In genomic region chr17:75436095-75436494, GRCm38 (mm10) we compare ENCODE assay signal across 11 mouse cellular contexts. TPM values are rescaled to one million over a fixed set of nuclear protein-coding genes. Genes with fewer than 3 reads are reported as not detected.
A peak's percentile ranks its signal among the peaks of the same experiment; 100 is the strongest.
DNase-seq lines count a peak whose midpoint lies in the region; ATAC-seq and TF ChIP-seq lines count a peak whose summit lies in the region.
"Had no signal": no experiment of that assay in that cellular context is flagged by ENCODE, and none has a peak within 500 bp of the region (broad histone marks: within the 10 kb centered on the region; RNA-seq: fewer than 3 reads in every experiment).

No protein-coding gene starts in this region.

- H3K27me3 ChIP-seq in hindbrain, embryonic 16.5 days (replicated peaks; ENCODE audit: control insufficient read depth, insufficient read depth, low read length), result no peaks in the 10 kb centered on the region
- H3K27me3 ChIP-seq in hindbrain, embryonic 10.5 days (ENCODE audit: insufficient read depth, poor library complexity, severe bottlenecking), result no peaks in the 10 kb centered on the region
- no peaks in the 10 kb centered on the region for H3K27me3 ChIP-seq in spleen, adult 2 months (ENCODE audit: control insufficient read depth, insufficient read depth, low read length)
- H3K27me3 ChIP-seq in intestine, postnatal 0 days (replicated peaks; ENCODE audit: control insufficient read depth, insufficient read depth, low read length), result no peaks in the 10 kb centered on the region

- H3K36me3 ChIP-seq in hindbrain, embryonic 16.5 days (ENCODE audit: control insufficient read depth, insufficient read depth, low read length), result no peaks in the 10 kb centered on the region
- H3K36me3 ChIP-seq in hindbrain, embryonic 10.5 days, result no peaks in the 10 kb centered on the region
- H3K36me3 ChIP-seq in spleen, adult 2 months (ENCODE audit: control insufficient read depth, insufficient read depth, low read length), result no peaks in the 10 kb centered on the region
- H3K36me3 ChIP-seq in intestine, postnatal 0 days (ENCODE audit: control insufficient read depth, insufficient read depth), result no peaks in the 10 kb centered on the region
- H3K36me3 ChIP-seq: G1E; midbrain, embryonic 10.5 days had no signal

- 90% methylated on average over 8 of the region's 8 CpGs for WGBS in hindbrain, embryonic 16.5 days
- WGBS in hindbrain, embryonic 10.5 days, result 79% methylated on average over 8 of the region's 8 CpGs
- 22% methylated on average over 8 of the region's 8 CpGs for WGBS in spleen, adult 2 months
- 71% methylated on average over 8 of the region's 8 CpGs for WGBS in intestine, postnatal 0 days

- H3K27ac ChIP-seq in hindbrain, embryonic 16.5 days (ENCODE audit: low read depth, low read length), result no peak overlapping the region
- H3K27ac ChIP-seq in hindbrain, embryonic 10.5 days, result no peak overlapping the region
- peak overlapping the region; percentile 25; the same call in 1 of the 2 replicates for H3K27ac ChIP-seq in spleen, adult 2 months (ENCODE audit: insufficient read depth, low read length)
- no peak overlapping the region for H3K27ac ChIP-seq in intestine, postnatal 0 days (ENCODE audit: low read depth, low read length)
- H3K27ac ChIP-seq: midbrain, embryonic 10.5 days had no signal

- ATAC-seq in hindbrain, embryonic 16.5 days, result no peak
- no peak for ATAC-seq in intestine, postnatal 0 days

- H3K9ac ChIP-seq in hindbrain, embryonic 16.5 days (ENCODE audit: low read depth, low read length), result no peak overlapping the region
- H3K9ac ChIP-seq in intestine, postnatal 0 days (ENCODE audit: low read depth, low read length), result no peak overlapping the region

- H3K4me3 ChIP-seq in hindbrain, embryonic 16.5 days (ENCODE audit: low read length), result peak overlapping the region; percentile 4; the same call in 1 of the 2 replicates
- no peak overlapping the region for H3K4me3 ChIP-seq in hindbrain, embryonic 10.5 days
- peak overlapping the region; percentile 28; the same call in 1 of the 2 replicates for H3K4me3 ChIP-seq in spleen, adult 2 months (ENCODE audit: extremely low read depth, insufficient read depth, insufficient read length)
- peak overlapping the region; percentile 26 for H3K4me3 ChIP-seq in intestine, postnatal 0 days (ENCODE audit: low read depth, low read length)
- H3K4me3 ChIP-seq: midbrain, embryonic 10.5 days had no signal

- H3K4me1 ChIP-seq in hindbrain, embryonic 16.5 days (ENCODE audit: control insufficient read depth, insufficient read depth, low read depth, low read length), result no peaks in the 10 kb centered on the region
- peaks cover 32% of the 10 kb centered on the region for H3K4me1 ChIP-seq in hindbrain, embryonic 10.5 days (replicated peaks)
- H3K4me1 ChIP-seq in spleen, adult 2 months (ENCODE audit: control insufficient read depth, insufficient read depth, insufficient read length), result peaks cover 8% of the 10 kb centered on the region; the same call in 1 of the 2 replicates
- H3K4me1 ChIP-seq in intestine, postnatal 0 days (replicated peaks; ENCODE audit: control insufficient read depth, insufficient read depth, low read length), result no peaks in the 10 kb centered on the region

- no peak for DNase-seq in hindbrain, embryonic 10.5 days (ENCODE audit: low spot score)
- DNase-seq in spleen, adult 2 months (ENCODE audit: low read depth in 1 of 2, low spot score in 2 of 2), result no peak
- DNase-seq in spleen, adult 18-20 months, result no peak
- DNase-seq in frontal cortex, postnatal 25 days (ENCODE audit: low spot score in 2 of 2), result no peak
- no peak for DNase-seq in urinary bladder, postnatal 4 days (ENCODE audit: low spot score in 2 of 2)
- DNase-seq in embryo, embryonic 11 days, result no peak
- DNase-seq: layer of hippocampus, postnatal 36 days had no signal

- no peak for TF ChIP-seq CTCF in spleen, adult 2 months (IDR thresholded peaks at IDR 0.05; ENCODE audit: extremely low read depth, insufficient read depth, insufficient read length, insufficient replicate concordance)
- TF ChIP-seq CTCF in intestine, postnatal 0 days (IDR thresholded peaks at IDR 0.05; ENCODE audit: low read depth), result no peak

- H3K9me3 ChIP-seq in hindbrain, embryonic 16.5 days (ENCODE audit: control insufficient read depth, low read length), result no peaks in the 10 kb centered on the region
- H3K9me3 ChIP-seq in hindbrain, embryonic 10.5 days, result no peaks in the 10 kb centered on the region
- no peaks in the 10 kb centered on the region for H3K9me3 ChIP-seq in intestine, postnatal 0 days (ENCODE audit: control insufficient read depth)
- H3K9me3 ChIP-seq: midbrain, embryonic 10.5 days had no signal

- TF ChIP-seq POLR2A in spleen, adult 2 months (IDR thresholded peaks at IDR 0.05; ENCODE audit: low read depth, low read length), result no peak

- H3K4me2 ChIP-seq in hindbrain, embryonic 16.5 days (ENCODE audit: low read length), result no peak overlapping the region
- no peak overlapping the region for H3K4me2 ChIP-seq in intestine, postnatal 0 days (replicated peaks; ENCODE audit: low read depth)

RNA-seq across cellular contexts. Expression of gene Rasgrp3, which starts 0.4 kb away (rescaled TPM):
- polyA plus RNA-seq in hindbrain, embryonic 16.5 days (2015; fragmentation: Nextera tagmentation; extraction: Ambion mirVana), result 6.6 and 7.0 TPM in 2 replicates
- 5.1 and 8.0 TPM in 2 replicates for polyA plus RNA-seq in hindbrain, embryonic 10.5 days (2016; fragmentation: Nextera tagmentation; extraction: Ambion mirVana)
- polyA plus RNA-seq in spleen, adult 2 months (2012; rRNA removed), result 9.8 TPM in 2 replicates
- 5.1 and 7.4 TPM in 2 replicates for polyA plus RNA-seq in intestine, postnatal 0 days (2015; fragmentation: Nextera tagmentation; extraction: Ambion mirVana)
- polyA plus RNA-seq: G1E had no signal
